Mouse (Mus musculus): ENCODE measurements around the gene Ttll11. TPM values are rescaled to one million over a fixed set of nuclear protein-coding genes. Genes with fewer than 3 reads are reported as not detected.

The Ttll11 gene
- polyA plus RNA-seq, 1 experiment = 0.91 TPM

GRCm38 (mm10) chr2:35713460-35713859, 266.3 kb downstream of the Ttll11 start:
- Histone ChIP-seq H3K27me3 (ENCODE audit: control insufficient read depth, insufficient read depth, low read length) (no peaks in the 10 kb centered on the region), H3K4me1 (ENCODE audit: control insufficient read depth, insufficient read depth, insufficient read length, low read length) (no peaks in the 10 kb centered on the region), H3K36me3 (ENCODE audit: control insufficient read depth, insufficient read depth, low read length) (peaks cover 88% of the 10 kb centered on the region), H3K27ac (ENCODE audit: insufficient read depth, low read depth, low read length) (no peak overlapping the region), H3K4me3 (ENCODE audit: low read depth, low read length) (no peak overlapping the region)
- 69% methylated on average over 7 of the region's 7 CpGs for WGBS
- TF ChIP-seq CTCF (IDR thresholded peaks at IDR 0.05; ENCODE audit: extremely low read depth, insufficient read length, insufficient replicate concordance, low read depth, low read length) = no peak
- no peak for TF ChIP-seq POLR2A (IDR thresholded peaks at IDR 0.05; ENCODE audit: low read depth, low read length)

- Histone ChIP-seq H3K4me1 (ENCODE audit: control insufficient read depth, insufficient read depth, insufficient read length, low read length) (no peaks in the 10 kb centered on the region), H3K4me3 (ENCODE audit: low read depth, low read length) (no peak overlapping the region), H3K27ac (ENCODE audit: insufficient read depth, low read depth, low read length) (no peak overlapping the region), H3K27me3 (ENCODE audit: control insufficient read depth, insufficient read depth, low read length) (no peaks in the 10 kb centered on the region), H3K36me3 (ENCODE audit: control insufficient read depth, insufficient read depth, low read length) (peaks cover 86% of the 10 kb centered on the region)
- WGBS = 94% methylated on average over 5 of the region's 5 CpGs
- no peak for TF ChIP-seq POLR2A (IDR thresholded peaks at IDR 0.05; ENCODE audit: low read depth, low read length)
- no peak for TF ChIP-seq CTCF (IDR thresholded peaks at IDR 0.05; ENCODE audit: extremely low read depth, insufficient read length, insufficient replicate concordance, low read depth, low read length)
Measured at GRCm38 (mm10) chr2:35712611-35713010, 267.1 kb downstream of the Ttll11 start.

GRCm38 (mm10) chr2:35703241-35703640, 276.5 kb downstream of the Ttll11 start:
- H3K27me3 ChIP-seq (ENCODE audit: control insufficient read depth, insufficient read depth, low read length) = no peaks in the 10 kb centered on the region
- 23% methylated on average over 3 of the region's 3 CpGs for WGBS
- no peak overlapping the region for H3K4me3 ChIP-seq (ENCODE audit: low read depth, low read length)
- 0 out of 2 replicates have a peak overlapping the region, but pooled peaks have one; percentile 14 for H3K27ac ChIP-seq (ENCODE audit: insufficient read depth, low read depth, low read length)
- peaks cover 23% of the 10 kb centered on the region for H3K4me1 ChIP-seq (ENCODE audit: control insufficient read depth, insufficient read depth, insufficient read length, low read length)
- peaks cover 14% of the 10 kb centered on the region for H3K36me3 ChIP-seq (ENCODE audit: control insufficient read depth, insufficient read depth, low read length)
- no peak for TF ChIP-seq POLR2A (IDR thresholded peaks at IDR 0.05; ENCODE audit: low read depth, low read length)

GRCm38 (mm10) chr2:35702608-35703007, 277.1 kb downstream of the Ttll11 start:
- no peak overlapping the region for H3K27ac ChIP-seq (ENCODE audit: insufficient read depth, low read depth, low read length)
- WGBS = 52% methylated on average over 6 of the region's 6 CpGs

GRCm38 (mm10) chr2:35702001-35702400, 277.7 kb downstream of the Ttll11 start:
- H3K36me3 ChIP-seq (ENCODE audit: control insufficient read depth, insufficient read depth, low read length) = peaks cover 9% of the 10 kb centered on the region
- 87% methylated on average over 7 of the region's 7 CpGs for WGBS
- TF ChIP-seq CTCF (IDR thresholded peaks at IDR 0.05; ENCODE audit: extremely low read depth, insufficient read length, insufficient replicate concordance, low read depth, low read length) = no peak
- TF ChIP-seq POLR2A (IDR thresholded peaks at IDR 0.05; ENCODE audit: low read depth, low read length) = no peak
- H3K4me3 ChIP-seq (ENCODE audit: low read depth, low read length) = no peak overlapping the region
- H3K27ac ChIP-seq (ENCODE audit: insufficient read depth, low read depth, low read length) = no peak overlapping the region
- H3K27me3 ChIP-seq (ENCODE audit: control insufficient read depth, insufficient read depth, low read length) = no peaks in the 10 kb centered on the region
- peaks cover 27% of the 10 kb centered on the region for H3K4me1 ChIP-seq (ENCODE audit: control insufficient read depth, insufficient read depth, insufficient read length, low read length)

More at GRCm38 (mm10) chr2:35702608-35703007, 277.1 kb downstream of the Ttll11 start:
- peaks cover 27% of the 10 kb centered on the region for H3K4me1 ChIP-seq (ENCODE audit: control insufficient read depth, insufficient read depth, insufficient read length, low read length)
- no peak overlapping the region for H3K4me3 ChIP-seq (ENCODE audit: low read depth, low read length)
- H3K27me3 ChIP-seq (ENCODE audit: control insufficient read depth, insufficient read depth, low read length) = no peaks in the 10 kb centered on the region
- no peak; the same call in 1 of the 2 replicates for TF ChIP-seq POLR2A (IDR thresholded peaks at IDR 0.05; ENCODE audit: low read depth, low read length)
- peaks cover 10% of the 10 kb centered on the region for H3K36me3 ChIP-seq (ENCODE audit: control insufficient read depth, insufficient read depth, low read length)

Other genes with a start within 250 kb of the Ttll11 start
- 59.6 and 86.0 TPM in 2 replicates for gene Ndufa8, start 69.5 kb upstream of the Ttll11 start, polyA plus RNA-seq (2012; rRNA removed)
- gene Morn5, start 69.5 kb upstream of the Ttll11 start, polyA plus RNA-seq (2012; rRNA removed) = not detected in 2 replicates
- gene Lhx6, start 125.5 kb upstream of the Ttll11 start, polyA plus RNA-seq (2012; rRNA removed) = 0.75 and 1.3 TPM in 2 replicates
- gene Mrrf, start 156.5 kb upstream of the Ttll11 start, polyA plus RNA-seq (2012; rRNA removed) = 10.6 and 18.0 TPM in 2 replicates
- 3.4 and 4.3 TPM in 2 replicates for gene Rbm18, start 156.9 kb upstream of the Ttll11 start, polyA plus RNA-seq (2012; rRNA removed)